Mouse (Mus musculus) ES-Bruce4 (cell line): ENCODE data around the gene Susd4. TPM values are rescaled to one million over a fixed set of nuclear protein-coding genes. Genes with fewer than 3 reads are reported as not detected.
A peak's percentile ranks its signal among the peaks of the same experiment; 100 is the strongest.

ENCODE experiments used
- H3K27ac ChIP-seq: 2 replicates; pipeline ENCODE4 v1.5.1; 2012; ENCODE audit warnings: low read length, inconsistent platforms; ENCODE audit not compliant: insufficient read depth
- H3K27me3 ChIP-seq: 2 replicates; pipeline ENCODE4 v1.6.1; 2012; ENCODE audit warnings: mild to moderate bottlenecking, low read length, inconsistent platforms; ENCODE audit not compliant: control insufficient read depth, poor library complexity, insufficient read depth, severe bottlenecking
- H3K36me3 ChIP-seq: 2 replicates; pipeline ENCODE4 v1.6.1; 2012; ENCODE audit warnings: inconsistent platforms, mild to moderate bottlenecking, low read length, moderate library complexity; ENCODE audit not compliant: control insufficient read depth, poor library complexity, insufficient read depth, severe bottlenecking
- H3K4me1 ChIP-seq: one replicate; pipeline ENCODE4 v1.8.1; 2011; ENCODE audit warnings: low read length; ENCODE audit not compliant: control insufficient read depth, insufficient read depth
- H3K4me3 ChIP-seq: 2 replicates; pipeline ENCODE4 v1.5.1; 2011; ENCODE audit warnings: low read depth, mild to moderate bottlenecking, low read length
- H3K9ac ChIP-seq: 2 replicates; pipeline ENCODE4 v1.6.1; 2012; ENCODE audit warnings: low read depth, mild to moderate bottlenecking, inconsistent platforms; ENCODE audit not compliant: poor library complexity, severe bottlenecking
- H3K9me3 ChIP-seq: replicated peaks from 2 replicates; pipeline ENCODE4 v1.6.1; 2012; ENCODE audit warnings: mild to moderate bottlenecking, low read length, inconsistent platforms; ENCODE audit not compliant: control insufficient read depth, poor library complexity, insufficient read depth, severe bottlenecking
- CTCF ChIP-seq: IDR thresholded peaks from one replicate; pipeline ENCODE4 v1.8.1; 2011; ENCODE audit warnings: low read depth, low read length
- EP300 ChIP-seq: IDR thresholded peaks from 2 replicates; pipeline ENCODE4 v1.6.1; 2011; ENCODE audit warnings: low read depth, low read length; ENCODE audit not compliant: insufficient read depth
- POLR2A ChIP-seq: IDR thresholded peaks from one replicate; pipeline ENCODE4 v1.8.1; 2011; ENCODE audit warnings: low read length; ENCODE audit not compliant: insufficient read depth
- polyA plus RNA-seq: library from polyadenylated mRNA; stranded (reverse); fragments of >200 nt; gene quantifications from 2 replicates; pipeline ENCODE4 v1.2.4, GENCODE M21; 2011; ENCODE audit warnings: low read depth; ENCODE audit not compliant: missing spikeins, insufficient read depth, insufficient read length

Susd4 gene
- polyA plus RNA-seq, 1 experiment, result 24.6 TPM

DNA sequence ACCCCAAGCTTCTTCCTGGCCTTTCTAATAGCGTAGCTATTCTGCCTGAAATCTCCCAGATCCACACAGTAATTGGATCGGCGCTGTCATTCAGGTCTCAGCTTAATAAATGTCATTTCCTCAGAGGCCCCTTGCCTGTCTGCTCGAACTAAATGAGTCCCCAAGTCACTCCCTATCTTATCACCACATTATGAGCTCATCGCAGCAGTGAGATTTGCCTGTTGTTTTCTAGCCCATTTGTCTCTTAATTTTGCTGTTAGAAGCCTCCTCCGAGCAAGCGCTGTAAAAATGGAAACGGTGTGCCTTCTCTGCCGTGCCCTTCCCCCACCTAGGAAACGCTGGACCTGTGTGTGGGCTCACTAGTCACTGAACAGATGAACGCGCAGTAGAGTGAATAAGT is 85.9 kb downstream of the Susd4 start:
- Histone ChIP-seq H3K4me3 (no peak overlapping the region), H3K27ac (no peak overlapping the region), H3K9ac (no peak overlapping the region), H3K9me3 (no peaks in the 10 kb centered on the region), H3K27me3 (no peaks in the 10 kb centered on the region), H3K36me3 (no peaks in the 10 kb centered on the region), H3K4me1 (no peaks in the 10 kb centered on the region)
- TF ChIP-seq CTCF (no peak), EP300 (no peak), POLR2A (no peak)

GRCm38 (mm10) chr1:182850080-182850479 is 86.4 kb downstream of the Susd4 start:
- Histone ChIP-seq H3K9ac (no peak overlapping the region), H3K36me3 (no peaks in the 10 kb centered on the region), H3K4me3 (no peak overlapping the region), H3K27ac (no peak overlapping the region), H3K27me3 (no peaks in the 10 kb centered on the region), H3K4me1 (no peaks in the 10 kb centered on the region), H3K9me3 (no peaks in the 10 kb centered on the region)
- TF ChIP-seq POLR2A, result no peak
- no peak for TF ChIP-seq CTCF
- TF ChIP-seq EP300, result no peak

DNA sequence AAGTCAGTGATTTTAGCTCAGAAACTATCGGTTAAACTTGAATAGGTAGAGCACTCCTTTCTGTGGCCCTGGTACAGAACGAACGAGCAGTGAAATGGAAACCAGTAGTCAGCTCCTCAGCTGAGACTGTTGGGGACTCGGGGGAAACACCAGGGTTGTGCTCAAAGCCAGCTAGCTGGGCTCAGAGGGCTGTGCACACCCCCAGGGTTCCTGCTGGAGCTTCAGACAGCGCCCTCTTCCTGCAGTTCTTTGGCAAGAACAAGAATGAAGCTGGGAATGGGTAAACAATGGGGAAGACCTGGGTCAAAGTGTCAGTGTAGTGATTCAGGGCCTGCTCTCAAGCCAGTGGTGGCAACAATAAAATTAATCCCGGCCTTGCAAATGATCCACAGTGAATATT is 88.5 kb downstream of the Susd4 start:
- no peak overlapping the region for H3K27ac ChIP-seq
- H3K9ac ChIP-seq, result no peak overlapping the region
- no peaks in the 10 kb centered on the region for H3K9me3 ChIP-seq
- no peak for TF ChIP-seq EP300
- no peak for TF ChIP-seq POLR2A
- TF ChIP-seq CTCF, result peak; percentile 49
- no peaks in the 10 kb centered on the region for H3K36me3 ChIP-seq
- no peaks in the 10 kb centered on the region for H3K4me1 ChIP-seq
- H3K4me3 ChIP-seq, result no peak overlapping the region
- H3K27me3 ChIP-seq, result no peaks in the 10 kb centered on the region

- Histone ChIP-seq H3K36me3 (no peaks in the 10 kb centered on the region), H3K4me1 (peaks cover 3% of the 10 kb centered on the region), H3K27me3 (no peaks in the 10 kb centered on the region), H3K9me3 (no peaks in the 10 kb centered on the region), H3K9ac (no peak overlapping the region), H3K4me3 (no peak overlapping the region), H3K27ac (no peak overlapping the region)
- no peak for TF ChIP-seq POLR2A
- TF ChIP-seq EP300, result no peak
- no peak for TF ChIP-seq CTCF
Measured at GRCm38 (mm10) chr1:182856636-182857035, 93.0 kb downstream of the Susd4 start.

GRCm38 (mm10) chr1:182861671-182862358 is 98.2 kb downstream of the Susd4 start:
- H3K36me3 ChIP-seq, result no peaks in the 10 kb centered on the region
- no peak overlapping the region for H3K27ac ChIP-seq
- H3K4me1 ChIP-seq, result peaks cover 3% of the 10 kb centered on the region
- no peaks in the 10 kb centered on the region for H3K9me3 ChIP-seq
- H3K27me3 ChIP-seq, result no peaks in the 10 kb centered on the region
- no peak overlapping the region for H3K4me3 ChIP-seq
- TF ChIP-seq EP300, result no peak
- TF ChIP-seq POLR2A, result no peak
- no peak for TF ChIP-seq CTCF
- H3K9ac ChIP-seq, result no peak overlapping the region

- Histone ChIP-seq H3K27ac (no peak overlapping the region), H3K27me3 (no peaks in the 10 kb centered on the region), H3K4me3 (no peak overlapping the region), H3K4me1 (peaks cover under 1% of the 10 kb centered on the region), H3K36me3 (no peaks in the 10 kb centered on the region), H3K9ac (no peak overlapping the region), H3K9me3 (no peaks in the 10 kb centered on the region)
- TF ChIP-seq POLR2A (no peak), CTCF (no peak), EP300 (no peak)
Measured at GRCm38 (mm10) chr1:182863396-182863795, 99.7 kb downstream of the Susd4 start.
